Mouse (Mus musculus) hematopoietic stem cell, adult 5-6 weeks (primary cell): Measurements from ENCODE around the gene Ifi202b. TPM values are rescaled to one million over a fixed set of nuclear protein-coding genes. Genes with fewer than 3 reads are reported as not detected.
A peak's percentile ranks its signal among the peaks of the same experiment; 100 is the strongest.
"Not testable (repeated sequence)": the region's sequence is repeated elsewhere in the genome, so short reads cannot be mapped to it uniquely, and the experiment has no call there.

Experiments
- ATAC-seq, 2 experiments: fragments of 125-278 bp in 1 of 2; replicated peaks in 1 of 2; 2 replicates each; pipeline ENCODE4 v1.8.0; 2016 to 2017; ENCODE audit warnings: inconsistent platforms in 2 of 2, mild to moderate bottlenecking in 2 of 2, moderate number of reproducible peaks in 2 of 2, low read depth in 1 of 2, moderate TSS enrichment in 1 of 2; ENCODE audit not compliant: low FRiP score in 2 of 2, poor library complexity in 2 of 2, severe bottlenecking in 2 of 2, insufficient read depth in 1 of 2, low TSS enrichment in 1 of 2
- total RNA-seq: library from RNA; stranded (forward); fragments of 172-1452, 232-1000 nt; gene quantifications from 2 replicates; pipeline ENCODE4 v1.2.3, GENCODE M21; 2017

Gene Ifi202b
- total RNA-seq, 1 experiment from 2014 or later: not detected

DNA sequence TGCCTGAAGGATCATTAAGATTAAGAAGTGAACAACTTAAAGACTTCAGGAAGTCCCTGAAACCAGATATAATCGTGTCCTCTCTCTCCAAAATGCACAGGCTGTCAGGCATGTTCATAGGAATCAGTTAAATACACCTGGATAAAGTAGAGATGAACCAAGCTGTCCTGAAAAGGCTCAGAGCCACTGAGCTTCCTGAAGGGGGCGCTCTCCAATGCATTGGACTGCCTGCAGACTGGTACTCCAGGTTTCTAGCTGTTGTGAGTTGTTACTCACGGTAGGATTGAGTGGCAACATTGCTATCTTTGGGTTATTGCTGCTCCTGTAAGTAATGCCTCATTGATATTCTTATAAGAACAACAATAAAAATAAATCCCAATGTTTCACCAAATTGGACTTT is 63.3 kb downstream of the Ifi202b start:
- not testable (repeated sequence) for ATAC-seq

DNA sequence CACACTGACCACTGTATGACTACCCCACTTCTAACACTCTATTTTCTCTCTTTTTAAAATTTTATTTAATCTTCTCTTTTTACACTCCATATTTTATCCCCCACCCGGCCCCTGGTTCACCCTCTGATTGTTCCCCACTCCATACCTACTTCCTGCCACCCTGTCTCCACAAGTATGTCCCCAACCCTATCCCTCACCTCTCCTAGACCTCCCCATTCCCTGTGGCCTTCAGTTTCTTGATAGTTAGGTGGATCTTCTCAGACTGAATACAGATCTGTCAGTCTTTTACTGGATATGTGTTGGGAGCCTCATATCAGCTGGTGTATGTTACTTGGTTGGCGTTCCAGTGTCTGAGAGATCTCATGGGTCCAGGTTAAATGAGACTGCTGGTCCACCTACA is 68.0 kb downstream of the Ifi202b start:
- no peak for ATAC-seq

DNA sequence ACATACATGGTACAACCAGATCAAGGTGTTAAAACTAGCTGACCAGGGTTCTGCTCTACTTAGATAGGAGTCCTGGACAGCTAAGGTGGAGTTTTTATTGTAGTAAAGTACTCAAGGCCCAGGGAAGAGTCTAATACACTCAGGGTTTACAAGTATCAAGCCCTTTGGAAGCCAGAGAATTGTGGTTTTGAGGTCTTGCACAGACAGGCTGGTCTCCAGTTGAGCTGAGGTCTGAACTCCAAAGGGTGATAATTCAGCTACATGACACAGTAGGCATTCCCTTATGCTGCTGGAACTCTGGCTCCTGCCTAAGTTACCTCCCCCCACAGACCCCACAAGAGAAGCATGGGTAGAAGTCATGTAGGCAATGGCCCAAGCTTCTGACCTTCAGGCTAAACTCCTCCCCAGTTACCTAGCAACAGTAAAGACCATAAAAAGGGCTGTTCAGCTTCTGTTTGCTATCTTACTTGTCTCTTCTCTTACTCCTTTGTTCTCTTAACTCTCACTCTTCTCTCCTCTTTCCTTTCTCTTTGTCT is 69.2 kb downstream of the Ifi202b start:
- ATAC-seq: peak; percentile 25 to 57; a peak in 2 of 4 replicates

Other genes with a start within 250 kb of the Ifi202b start
- gene Ifi207, start 241.0 kb downstream of the Ifi202b start, total RNA-seq: 0.25 and 0.75 TPM in 2 replicates
- gene Ifi204, start 215.8 kb downstream of the Ifi202b start, total RNA-seq: 1.5 and 13.1 TPM in 2 replicates
- 4.3 TPM in 1 of 2 replicates, not detected in the other for gene Ifi211, start 69.7 kb downstream of the Ifi202b start, total RNA-seq
- 280 and 342 TPM in 2 replicates for gene Mndal, start 40.3 kb downstream of the Ifi202b start, total RNA-seq
- 158 and 228 TPM in 2 replicates for gene Ifi203, start 40.1 kb downstream of the Ifi202b start, total RNA-seq
- gene Ifi205, start 49.1 kb upstream of the Ifi202b start, total RNA-seq: 2.1 and 4.3 TPM in 2 replicates
- 0.13 TPM in 1 of 2 replicates, not detected in the other for gene Olfr433, start 58.0 kb upstream of the Ifi202b start, total RNA-seq
- not detected in 2 replicates for gene Olfr432, start 66.5 kb upstream of the Ifi202b start, total RNA-seq
- not detected in 2 replicates for gene Olfr430, start 83.9 kb upstream of the Ifi202b start, total RNA-seq
- not detected in 2 replicates for gene Olfr429, start 101.6 kb upstream of the Ifi202b start, total RNA-seq
- not detected in 2 replicates for gene Olfr427, start 114.1 kb upstream of the Ifi202b start, total RNA-seq
- not detected in 2 replicates for gene Olfr231, start 138.4 kb upstream of the Ifi202b start, total RNA-seq
- not detected in 2 replicates for gene Olfr424, start 148.8 kb upstream of the Ifi202b start, total RNA-seq
- gene Olfr420, start 172.9 kb upstream of the Ifi202b start, total RNA-seq: not detected in 2 replicates
- gene Spta1, start 190.0 kb upstream of the Ifi202b start, total RNA-seq: 2.4 and 11.4 TPM in 2 replicates